In the genomic region with DNA sequence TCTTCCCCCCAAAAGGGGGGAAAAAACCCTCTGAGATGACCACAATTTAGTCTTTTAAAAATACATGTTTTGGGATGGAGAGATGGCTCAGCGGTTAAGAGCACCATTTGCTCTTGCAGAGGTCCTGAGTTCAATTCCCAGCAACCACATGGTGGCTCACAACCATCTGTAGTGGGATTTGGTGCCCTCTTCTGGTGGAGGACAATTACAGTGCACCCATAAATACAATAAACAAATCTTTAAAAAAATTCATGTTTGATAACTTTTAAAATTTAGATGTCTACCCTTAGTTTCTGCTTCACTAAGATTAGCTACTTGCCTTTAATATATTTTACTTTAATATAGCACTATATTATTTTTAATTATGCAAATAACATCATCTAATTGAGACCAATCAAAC, we compare ENCODE assay signal across 21 mouse cellular contexts. TPM values are rescaled to one million over a fixed set of nuclear protein-coding genes. Genes with fewer than 3 reads are reported as not detected.
A peak's percentile ranks its signal among the peaks of the same experiment; 100 is the strongest.
DNase-seq lines count a peak whose midpoint lies in the region; ATAC-seq and TF ChIP-seq lines count a peak whose summit lies in the region.
"Had no signal": no experiment of that assay in that cellular context is flagged by ENCODE, and none has a peak within 500 bp of the region (broad histone marks: within the 10 kb centered on the region; RNA-seq: fewer than 3 reads in every experiment).

No protein-coding gene starts in this region.

- no peak for ATAC-seq in heart, postnatal 0 days (ENCODE audit: insufficient read depth, low read depth)
- no peak for ATAC-seq in liver, embryonic 11.5 days (replicated peaks; ENCODE audit: low FRiP score)
- ATAC-seq: midbrain, embryonic 15.5 days had no signal

- TF ChIP-seq POLR2A in liver, adult 2 months (IDR thresholded peaks at IDR 0.05; ENCODE audit: extremely low read depth, insufficient read depth, low read length) = no peak
- no peak for TF ChIP-seq POLR2A in small intestine, adult 2 months (IDR thresholded peaks at IDR 0.05; ENCODE audit: low read depth, low read length)

- TF ChIP-seq CTCF in heart, postnatal 0 days (IDR thresholded peaks at IDR 0.05; ENCODE audit: low read depth) = 0 out of 2 replicates have a peak, but pooled peaks have one; percentile 3
- TF ChIP-seq CTCF in liver, adult 2 months (IDR thresholded peaks at IDR 0.05; ENCODE audit: low read depth, low read length) = no peak
- TF ChIP-seq CTCF in E14TG2a.4 (conservative IDR thresholded peaks at IDR 0.05; ENCODE audit: low read length) = peak; percentile 23; the same call in 1 of the 2 replicates
- TF ChIP-seq CTCF in small intestine, adult 2 months (IDR thresholded peaks at IDR 0.05; ENCODE audit: extremely low read depth, insufficient read length, insufficient replicate concordance, low read depth, low read length) = peak; percentile 11; the same call in 1 of the 2 replicates

- TF ChIP-seq EP300 in heart, postnatal 0 days (IDR thresholded peaks at IDR 0.05; ENCODE audit: low read depth) = no peak

- no peak overlapping the region for H3K9ac ChIP-seq in heart, postnatal 0 days (replicated peaks; ENCODE audit: low read depth, low read length)
- H3K9ac ChIP-seq in liver, adult 2 months (ENCODE audit: low read depth, low read length) = no peak overlapping the region
- H3K9ac ChIP-seq in liver, embryonic 11.5 days (ENCODE audit: low read depth, low read length) = no peak overlapping the region
- H3K9ac ChIP-seq: forebrain, embryonic 12.5 days; hindbrain, embryonic 12.5 days; liver, embryonic 15.5 days; midbrain, embryonic 15.5 days; neural tube, embryonic 15.5 days had no signal

- no peaks in the 10 kb centered on the region for H3K27me3 ChIP-seq in heart, postnatal 0 days (ENCODE audit: control insufficient read depth, insufficient read depth, low read length)
- H3K27me3 ChIP-seq in liver, adult 2 months (ENCODE audit: control insufficient read depth, insufficient read depth, low read length) = no peaks in the 10 kb centered on the region
- H3K27me3 ChIP-seq in liver, embryonic 11.5 days (replicated peaks; ENCODE audit: control insufficient read depth, insufficient read depth, low read length) = no peaks in the 10 kb centered on the region
- 0 out of 2 replicates have a peak, but pooled peaks cover 4% of the 10 kb centered on the region for H3K27me3 ChIP-seq in E14TG2a.4 (ENCODE audit: insufficient read depth, low read length)
- H3K27me3 ChIP-seq in small intestine, adult 2 months (ENCODE audit: control insufficient read depth, insufficient read depth, low read length) = no peaks in the 10 kb centered on the region
- H3K27me3 ChIP-seq: forebrain, embryonic 12.5 days; hindbrain, embryonic 12.5 days; liver, embryonic 15.5 days; midbrain, embryonic 15.5 days; neural tube, embryonic 15.5 days had no signal

- H3K79me2 ChIP-seq in liver, adult 2 months (ENCODE audit: control insufficient read depth, insufficient read depth, low read length) = no peaks in the 10 kb centered on the region

- H3K36me3 ChIP-seq in heart, postnatal 0 days (replicated peaks; ENCODE audit: control insufficient read depth, insufficient read depth, low read length) = no peaks in the 10 kb centered on the region
- peaks cover 27% of the 10 kb centered on the region for H3K36me3 ChIP-seq in liver, adult 2 months (ENCODE audit: control insufficient read depth, insufficient read depth, low read length)
- H3K36me3 ChIP-seq in liver, embryonic 11.5 days (ENCODE audit: control insufficient read depth, insufficient read depth, low read length) = no peaks in the 10 kb centered on the region
- H3K36me3 ChIP-seq in E14TG2a.4 (ENCODE audit: insufficient read depth, low read length) = no peaks in the 10 kb centered on the region
- H3K36me3 ChIP-seq in small intestine, adult 2 months (ENCODE audit: control insufficient read depth, insufficient read depth, low read length) = no peaks in the 10 kb centered on the region
- H3K36me3 ChIP-seq: forebrain, embryonic 12.5 days; hindbrain, embryonic 12.5 days; limb, embryonic 10.5 days; midbrain, embryonic 15.5 days; neural tube, embryonic 15.5 days had no signal

- H3K4me1 ChIP-seq in heart, postnatal 0 days (ENCODE audit: control insufficient read depth, insufficient read depth) = peaks cover 3% of the 10 kb centered on the region; the same call in 1 of the 2 replicates
- no peaks in the 10 kb centered on the region for H3K4me1 ChIP-seq in liver, adult 2 months (ENCODE audit: control insufficient read depth, insufficient read depth, low read length)
- H3K4me1 ChIP-seq in liver, embryonic 11.5 days (replicated peaks; ENCODE audit: control insufficient read depth, insufficient read depth, low read length) = peaks cover 3% of the 10 kb centered on the region
- H3K4me1 ChIP-seq in E14TG2a.4 (replicated peaks; ENCODE audit: low read depth, low read length) = no peaks in the 10 kb centered on the region
- H3K4me1 ChIP-seq in small intestine, adult 2 months (ENCODE audit: control insufficient read depth, insufficient read depth, insufficient read length, low read length) = no peaks in the 10 kb centered on the region
- H3K4me1 ChIP-seq: forebrain, embryonic 12.5 days; hindbrain, embryonic 12.5 days; limb, embryonic 10.5 days; midbrain, embryonic 15.5 days; neural tube, embryonic 15.5 days had no signal

- H3K4me2 ChIP-seq in heart, postnatal 0 days (ENCODE audit: low read depth, low read length) = no peak overlapping the region
- H3K4me2 ChIP-seq in liver, embryonic 11.5 days = no peak overlapping the region
- H3K4me2 ChIP-seq: forebrain, embryonic 12.5 days; hindbrain, embryonic 12.5 days; liver, embryonic 15.5 days; midbrain, embryonic 15.5 days; neural tube, embryonic 15.5 days had no signal

- no peak overlapping the region for H3K4me3 ChIP-seq in heart, postnatal 0 days (ENCODE audit: low read depth, low read length)
- H3K4me3 ChIP-seq in liver, adult 2 months (ENCODE audit: insufficient read depth, low read depth, low read length) = no peak overlapping the region
- no peak overlapping the region for H3K4me3 ChIP-seq in liver, embryonic 11.5 days (ENCODE audit: low read depth, low read length)
- no peak overlapping the region for H3K4me3 ChIP-seq in E14TG2a.4 (replicated peaks; ENCODE audit: low read length)
- H3K4me3 ChIP-seq in small intestine, adult 2 months (ENCODE audit: low read depth, low read length) = no peak overlapping the region
- H3K4me3 ChIP-seq: forebrain, embryonic 12.5 days; hindbrain, embryonic 12.5 days; limb, embryonic 10.5 days; liver, embryonic 15.5 days; megakaryocyte, embryonic 14.5 days; midbrain, embryonic 15.5 days; neural tube, embryonic 15.5 days had no signal

- no peaks in the 10 kb centered on the region for H3K9me3 ChIP-seq in heart, postnatal 0 days (replicated peaks; ENCODE audit: control insufficient read depth, low read length)
- no peaks in the 10 kb centered on the region for H3K9me3 ChIP-seq in liver, embryonic 11.5 days (ENCODE audit: control insufficient read depth, low read length)
- H3K9me3 ChIP-seq in E14TG2a.4 (ENCODE audit: low read length) = no peaks in the 10 kb centered on the region
- H3K9me3 ChIP-seq: forebrain, embryonic 12.5 days; hindbrain, embryonic 12.5 days; limb, embryonic 10.5 days; liver, embryonic 15.5 days; megakaryocyte, embryonic 14.5 days; midbrain, embryonic 15.5 days; neural tube, embryonic 15.5 days had no signal

- intact Hi-C loops in heart, postnatal 36 days (cut with DNase I) = no loop called here

- no peak for DNase-seq in heart, postnatal 0 days (ENCODE audit: low spot score)
- no peak for DNase-seq in heart, postnatal 36 days
- peak; percentile 14 for DNase-seq in liver, adult 2 months (ENCODE audit: extremely low read depth, low read depth, low spot score)
- DNase-seq in liver, embryonic 11.5 days (ENCODE audit: low spot score) = no peak
- no peak for DNase-seq in lung, postnatal 10 days
- DNase-seq: adrenal gland, adult 8-10 months; cerebellum, adult 9-11 months; gastrocnemius, postnatal 25 days; lung, postnatal 14 days; right cerebral cortex, postnatal 14 days; thymus, adult 18-20 months; thymus, postnatal 4 days had no signal

- H3K27ac ChIP-seq in heart, postnatal 0 days (ENCODE audit: low read depth) = no peak overlapping the region
- H3K27ac ChIP-seq in liver, adult 2 months (replicated peaks; ENCODE audit: insufficient read depth, low read depth, low read length) = no peak overlapping the region
- H3K27ac ChIP-seq in liver, embryonic 11.5 days (ENCODE audit: low read depth, low read length) = no peak overlapping the region
- H3K27ac ChIP-seq in small intestine, adult 2 months (ENCODE audit: insufficient read depth, low read depth, low read length) = no peak overlapping the region
- H3K27ac ChIP-seq: forebrain, embryonic 12.5 days; hindbrain, embryonic 12.5 days; limb, embryonic 10.5 days; liver, embryonic 15.5 days; midbrain, embryonic 15.5 days; neural tube, embryonic 15.5 days had no signal

- 76% methylated on average over 1 of the region's 1 CpGs for WGBS in heart, postnatal 0 days
- WGBS in liver, adult 2 months = 71% methylated on average over 1 of the region's 1 CpGs
- WGBS in liver, embryonic 11.5 days = 67% methylated on average over 1 of the region's 1 CpGs
- WGBS in small intestine, adult 2 months = 92% methylated on average over 1 of the region's 1 CpGs

RNA-seq across cellular contexts. Expression of a gene that starts 43.7 kb away (rescaled TPM):
- 0.12 and 0.38 TPM in 2 replicates for total RNA-seq in heart, postnatal 0 days (2014; rRNA removed; ENCODE audit: low replicate concordance)
- polyA plus RNA-seq in heart, postnatal 0 days (2015; fragmentation: Nextera tagmentation; extraction: Ambion mirVana) = not detected in 2 replicates
- total RNA-seq in heart, postnatal 36 days (2021) = not detected
- total RNA-seq in liver, adult 2 months (2014; rRNA removed) = 1,031 and 1,068 TPM in 2 replicates
- 1,361 and 1,403 TPM in 2 replicates for polyA plus RNA-seq in liver, adult 2 months (2012; rRNA removed)
- 130 and 157 TPM in 2 replicates for polyA plus RNA-seq in liver, embryonic 11.5 days (2014; fragmentation: Nextera tagmentation; extraction: Ambion mirVana)
- polyA plus RNA-seq in small intestine, adult 2 months (2012; rRNA removed) = not detected in 2 replicates
- total RNA-seq: gastrocnemius, postnatal 25 days had no signal
- polyA plus RNA-seq: hindbrain, embryonic 12.5 days; limb, embryonic 10.5 days had no signal

Comparison
In these comparisons a context has a peak if more than half of its experiments do, and no peak if none do; other contexts are left out.
1. RNA of a gene that starts 43.7 kb away (polyA plus RNA-seq): 1,361 to 1,403 TPM in liver, adult 2 months and 130 to 157 TPM in liver, embryonic 11.5 days; not detected in heart, postnatal 0 days and not detected in small intestine, adult 2 months; every median in the first group is over 100 times any median in the second.